Mouse (Mus musculus) kidney, postnatal 36 days (tissue): ENCODE data around the gene Meltf.
A peak's percentile ranks its signal among the peaks of the same experiment; 100 is the strongest.

Experiments
- DNase-seq, 2 experiments: peaks; one replicate each; pipeline ENCODE4 v3.0.0; 2021 to 2022; ENCODE audit warnings: mixed read lengths in 2 of 2

Meltf gene

DNA sequence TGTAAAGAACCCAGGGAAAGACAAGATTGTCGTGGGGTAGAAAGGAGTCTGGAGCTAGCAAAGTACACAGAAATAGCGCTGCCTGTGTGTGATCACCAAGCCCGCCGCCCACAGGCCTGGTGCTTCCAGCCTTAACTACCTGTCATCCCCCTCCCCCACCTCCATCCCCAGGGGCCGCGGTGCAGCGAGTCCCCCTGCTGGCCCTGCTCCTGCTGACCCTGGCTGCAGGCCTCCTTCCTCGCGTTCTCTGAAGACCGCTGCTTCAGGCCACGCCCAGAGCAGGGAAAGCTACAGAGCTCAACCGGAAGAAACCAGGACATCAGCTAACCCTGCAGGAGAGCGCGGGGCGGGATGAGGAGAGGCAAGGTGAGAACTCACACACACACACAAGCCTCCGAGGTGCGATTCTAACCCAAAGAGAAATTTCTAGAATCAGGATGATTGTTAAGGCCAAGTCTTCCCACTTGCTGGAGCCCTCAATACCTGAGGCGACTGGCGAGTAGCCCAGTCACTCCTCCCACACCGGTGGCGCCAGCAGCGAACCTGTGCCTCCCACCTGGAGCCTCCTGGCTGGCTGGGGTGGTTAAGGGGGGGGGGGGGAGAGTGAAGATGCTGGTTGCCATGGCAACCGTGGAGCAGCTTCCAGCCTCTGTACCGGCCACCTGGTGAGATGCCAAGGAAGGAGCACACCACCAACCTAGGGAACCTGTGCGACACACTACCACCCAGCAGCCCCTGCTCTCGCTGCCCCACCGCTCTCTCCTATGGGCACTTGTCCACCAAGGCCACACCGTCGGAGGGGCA lies 18.6 kb downstream of the Meltf start:
- peak in 1 of 2 experiments; percentile 53 for DNase-seq

- no peak for DNase-seq
Observed at GRCm38 (mm10) chr16:31898546-31899326, 20.1 kb downstream of the Meltf start.

DNA sequence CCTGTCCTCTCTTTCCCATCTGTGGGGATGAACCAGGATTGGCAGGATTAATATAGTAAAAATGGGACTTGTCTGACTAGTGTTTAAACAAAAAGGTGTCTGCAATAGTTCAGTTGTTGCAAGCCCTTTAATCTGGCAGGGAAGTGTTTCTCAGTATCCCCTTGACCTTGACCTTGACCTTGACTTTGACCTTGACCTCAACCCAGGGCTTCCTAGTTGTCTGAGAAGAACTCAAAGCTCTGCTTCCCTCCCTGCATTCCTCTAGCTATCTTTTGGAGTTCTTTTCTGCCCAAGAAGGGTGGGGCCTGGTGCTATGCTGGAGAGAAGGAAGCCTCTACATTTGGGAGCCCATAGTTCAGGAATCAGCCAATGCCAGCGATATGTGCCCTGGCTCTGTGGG lies 23.3 kb downstream of the Meltf start:
- no peak for DNase-seq

GRCm38 (mm10) chr16:31903239-31903638 lies 24.6 kb downstream of the Meltf start:
- DNase-seq = no peak

GRCm38 (mm10) chr16:31905331-31905730 lies 26.7 kb downstream of the Meltf start:
- no peak for DNase-seq

- no peak for DNase-seq
Observed at GRCm38 (mm10) chr16:31905891-31906825, 27.5 kb downstream of the Meltf start.

GRCm38 (mm10) chr16:31906896-31907295 lies 28.3 kb downstream of the Meltf start:
- peak in 1 of 2 experiments; percentile 71 for DNase-seq

- DNase-seq = no peak
Observed at GRCm38 (mm10) chr16:31908959-31909358, 30.3 kb downstream of the Meltf start.

DNA sequence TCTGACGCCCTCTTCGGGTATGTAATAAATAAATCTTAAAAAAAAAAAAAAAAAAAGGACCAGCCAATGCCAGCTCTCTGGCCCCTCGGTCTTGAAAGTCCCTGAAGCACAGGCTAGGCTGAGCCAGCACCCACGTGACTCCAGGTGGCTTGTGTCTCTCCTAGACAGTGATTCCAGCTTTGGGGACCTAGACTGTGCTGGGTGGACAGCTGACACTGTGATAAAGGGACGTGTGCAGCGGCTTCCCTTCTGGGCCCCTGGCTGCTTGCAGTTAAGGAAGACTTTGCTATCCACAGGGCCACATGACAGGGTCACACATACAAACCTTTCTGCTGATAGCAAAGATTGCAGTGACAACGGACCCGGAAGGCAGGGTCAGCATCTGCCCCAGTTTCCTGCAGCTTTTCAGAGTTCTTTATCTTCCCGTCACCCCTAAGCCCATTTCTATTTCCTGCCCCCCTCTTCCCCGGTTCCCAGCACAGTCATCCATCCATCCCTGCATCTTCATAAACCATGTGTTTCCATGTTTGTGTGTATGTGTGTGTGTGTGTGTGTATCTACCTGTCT lies 31.8 kb downstream of the Meltf start:
- DNase-seq = peak in 1 of 2 experiments; percentile 23

DNA sequence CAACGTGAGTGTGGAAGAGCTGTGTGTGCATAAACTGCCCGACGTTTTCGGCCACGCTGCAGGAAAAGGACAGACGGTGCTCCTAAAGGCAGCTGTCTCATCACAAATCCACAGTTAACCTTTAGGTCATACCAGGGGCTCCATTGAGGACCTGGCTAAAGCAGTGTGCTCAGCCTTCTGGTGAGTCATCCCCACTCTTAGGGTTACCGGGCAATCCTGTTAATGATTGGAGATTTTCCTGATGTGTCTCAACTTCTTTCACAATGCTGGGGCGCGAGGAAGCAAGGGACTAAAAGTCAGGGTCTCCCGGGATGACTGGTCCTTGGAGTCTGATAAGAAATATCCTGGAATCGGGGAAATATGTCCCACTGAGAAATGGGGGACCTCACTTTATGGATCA lies 39.2 kb downstream of the Meltf start:
- DNase-seq = peak; percentile 15 to 54

DNA sequence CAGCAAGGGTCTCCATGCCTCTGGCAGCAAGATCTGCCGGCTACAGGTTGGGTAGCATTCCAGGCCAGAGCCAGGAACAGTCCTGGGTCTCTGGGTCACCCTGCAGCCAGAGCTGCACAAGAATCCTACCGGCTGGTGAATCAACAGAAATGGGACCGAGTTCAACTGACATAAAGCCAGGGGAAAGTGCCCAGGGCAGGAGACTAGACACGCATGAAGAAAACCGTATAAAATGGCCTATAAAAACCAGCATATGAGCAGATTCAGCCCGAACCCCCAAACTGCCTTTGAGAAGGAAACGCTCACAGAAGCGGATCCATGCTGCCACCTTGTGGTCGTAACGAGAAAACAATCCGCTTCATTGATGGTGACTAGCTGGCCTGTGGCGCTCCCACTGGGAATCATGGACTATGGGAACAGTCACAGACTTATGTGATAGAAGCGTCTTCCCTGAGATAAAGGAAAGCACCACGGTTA lies 39.7 kb downstream of the Meltf start:
- DNase-seq = peak; percentile 74 to 89

- DNase-seq = no peak
Observed at GRCm38 (mm10) chr16:31924368-31924767, 45.8 kb downstream of the Meltf start.

DNA sequence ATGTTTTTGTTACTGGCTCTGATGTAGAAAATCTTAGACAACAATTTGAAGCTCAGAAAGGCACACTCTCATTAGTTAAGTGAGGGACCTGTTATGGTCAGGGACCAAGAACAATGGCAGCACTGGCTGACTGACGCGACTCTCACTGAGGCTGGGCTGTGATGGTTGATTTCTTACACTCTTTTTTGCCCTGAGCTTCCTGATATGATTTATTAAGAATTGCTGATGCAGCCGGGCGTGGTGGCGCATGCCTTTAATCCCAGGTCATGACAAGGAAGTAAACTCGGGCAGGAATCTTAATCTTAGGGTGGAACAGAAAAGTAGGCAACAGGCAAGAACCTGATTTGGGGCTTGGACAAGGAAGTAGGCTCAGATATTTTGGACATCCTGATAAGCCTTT lies 47.5 kb downstream of the Meltf start:
- no peak for DNase-seq

DNA sequence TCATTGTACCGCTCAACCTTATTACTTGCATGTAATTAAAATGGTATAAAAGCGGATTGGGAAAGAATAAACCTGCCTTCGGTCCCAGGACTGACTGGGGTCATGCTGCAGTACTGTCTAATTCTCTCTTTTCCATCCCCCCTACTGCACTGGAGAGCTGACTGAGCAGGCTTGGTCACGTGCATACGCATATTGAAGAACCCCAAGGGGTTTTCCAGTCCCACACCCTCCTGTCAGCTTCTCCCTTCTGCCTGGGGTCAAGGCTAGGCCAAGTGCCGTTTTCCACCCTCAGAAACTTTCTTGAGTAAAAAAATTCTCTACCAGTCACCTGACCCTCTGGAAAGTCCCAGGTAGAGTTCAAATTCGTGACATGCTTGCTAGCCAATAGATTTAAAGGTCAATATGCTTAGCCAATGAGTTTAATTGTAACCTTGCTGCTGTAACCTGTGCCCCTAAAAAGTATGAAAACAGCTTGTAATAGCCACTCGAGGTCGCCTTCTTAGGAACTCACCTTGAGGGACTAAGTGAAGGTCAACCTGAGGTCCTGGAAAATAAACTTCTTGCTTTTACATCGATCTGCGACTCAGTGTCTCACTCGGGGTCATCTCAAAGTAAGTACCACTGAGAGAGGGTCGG lies 48.1 kb downstream of the Meltf start:
- no peak for DNase-seq

DNA sequence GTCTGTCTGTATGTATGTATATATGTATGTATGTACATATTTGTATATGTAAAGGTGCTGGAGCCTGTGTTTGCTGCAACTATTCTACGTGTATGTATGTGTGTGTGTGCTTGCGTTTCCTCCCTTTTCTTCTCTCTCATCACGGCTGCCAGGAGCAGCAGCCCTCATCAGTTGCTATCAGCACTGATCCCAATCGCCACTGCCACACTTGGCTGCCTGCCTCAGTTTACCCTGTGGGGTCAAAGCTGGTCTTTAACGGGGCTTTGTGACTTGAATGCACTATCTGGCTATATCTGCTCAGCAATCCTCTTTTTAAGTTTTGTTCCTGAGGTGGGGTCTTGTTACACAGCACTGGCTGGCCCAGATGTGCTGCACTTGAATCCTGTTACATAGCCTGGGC lies 48.8 kb downstream of the Meltf start:
- no peak for DNase-seq

GRCm38 (mm10) chr16:31931330-31931729 lies 52.7 kb downstream of the Meltf start:
- DNase-seq = no peak

DNA sequence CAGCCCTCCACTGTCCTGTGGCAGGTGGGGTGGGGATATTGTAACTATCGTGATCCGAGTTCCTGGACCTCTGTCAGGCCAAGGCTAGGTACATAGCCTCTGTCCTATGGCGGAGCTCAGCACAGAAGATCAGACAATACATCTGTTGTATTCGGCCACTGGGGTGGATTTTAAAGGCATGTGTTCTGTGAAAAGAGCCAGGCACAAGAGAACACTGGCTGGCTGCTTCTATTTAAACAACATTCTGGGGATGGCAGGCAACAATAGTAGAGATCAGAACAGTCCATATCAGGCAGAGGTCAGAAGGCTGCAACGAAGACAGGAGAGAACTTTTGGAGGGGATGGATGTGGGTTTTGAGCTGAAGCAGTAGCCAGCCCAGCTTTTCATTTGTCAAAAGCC lies 53.6 kb downstream of the Meltf start:
- no peak for DNase-seq

GRCm38 (mm10) chr16:31932840-31933697 lies 54.5 kb downstream of the Meltf start:
- DNase-seq = peak; percentile 82 to 88

DNA sequence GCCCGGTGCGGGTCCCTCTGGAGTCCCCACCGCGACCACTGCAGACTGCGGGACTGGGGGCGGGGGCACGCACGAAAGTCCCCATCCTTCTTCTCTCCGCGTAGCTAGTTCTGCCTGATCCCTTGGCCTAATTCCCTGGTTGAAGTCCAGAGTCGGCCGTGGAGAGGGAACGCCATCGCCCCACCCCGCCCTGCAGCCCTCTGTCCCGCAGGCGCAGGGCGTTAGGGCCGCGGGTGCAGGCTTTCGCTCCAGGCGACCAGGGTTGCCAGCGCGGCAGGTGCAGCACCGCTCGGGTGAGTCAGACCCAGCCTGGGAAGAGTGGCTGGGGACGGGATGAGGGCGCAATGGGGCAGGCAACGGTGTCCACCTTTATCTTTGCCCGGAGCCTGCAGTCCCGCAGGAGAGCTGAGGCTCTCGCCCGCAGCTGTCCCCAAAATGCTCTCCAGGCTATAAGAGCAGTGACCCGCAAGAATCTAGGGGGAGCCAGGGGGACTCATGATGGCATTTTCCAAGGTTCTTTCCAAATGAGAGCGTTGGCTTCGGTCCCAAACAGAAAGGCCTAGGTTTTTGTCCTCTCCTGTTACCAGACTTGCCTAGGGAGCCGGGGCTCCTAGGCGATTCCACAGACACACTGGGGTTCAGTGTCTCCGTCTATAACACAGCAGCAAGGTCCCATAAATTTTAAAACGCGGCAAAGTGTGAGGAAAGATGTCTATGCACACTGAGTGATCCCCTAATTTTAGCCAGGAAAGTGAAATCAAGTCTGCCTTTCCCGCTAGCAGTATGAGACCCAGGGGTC lies 55.3 kb downstream of the Meltf start, which contains the start of gene Pigz:
Gene Pigz, plus strand, starts transcription at position 101 of the 799 bp plus-strand sequence.
- DNase-seq = peak; percentile 39 to 75

- no peak for DNase-seq
Observed at GRCm38 (mm10) chr16:31934550-31935010, 56.0 kb downstream of the Meltf start.
